Mouse (Mus musculus) heart, postnatal 10 days (tissue): Measurements from ENCODE around the gene Sipa1l1. TPM values are rescaled to one million over a fixed set of nuclear protein-coding genes. Genes with fewer than 3 reads are reported as not detected.
"Not testable (repeated sequence)": the region's sequence is repeated elsewhere in the genome, so short reads cannot be mapped to it uniquely, and the experiment has no call there.

Source experiments
- DNase-seq, 2 experiments: peaks; one replicate each; pipeline ENCODE4 v3.0.0; 2021
- intact Hi-C: fragments of 180-260 bp; cut with DNase I; formaldehyde crosslinking; loops from one replicate; pipeline ENCODE4 v1.15.1; 2025
- total RNA-seq, 2 experiments: library from RNA; stranded (reverse); gene quantifications; 2 replicates each; pipeline ENCODE4 v1.2.3; 2021

Sipa1l1 gene
- total RNA-seq, 2 experiments from 2014 or later = 19.4 to 19.9 TPM

DNA sequence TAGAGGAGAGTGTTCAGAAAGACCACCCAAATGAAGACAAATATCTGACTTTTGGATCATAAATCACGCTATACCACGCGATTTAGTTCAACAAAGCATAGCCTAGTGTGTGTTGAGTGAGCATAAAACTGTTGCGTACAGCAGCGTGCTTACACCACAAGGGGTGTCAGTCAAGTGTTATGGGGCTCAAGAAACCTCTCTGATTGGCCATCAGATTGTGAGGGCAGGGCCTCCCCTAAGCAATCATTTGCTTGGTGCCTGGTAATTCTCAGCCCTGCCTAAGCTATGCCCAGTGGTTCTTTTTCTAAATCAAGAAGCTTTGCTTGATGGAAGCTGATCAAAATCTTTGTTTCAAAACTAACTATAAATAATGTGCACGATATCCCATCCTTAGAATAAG lies 288.5 kb downstream of the Sipa1l1 start:
- intact Hi-C loops = no loop called here
- DNase-seq = no peak

DNA sequence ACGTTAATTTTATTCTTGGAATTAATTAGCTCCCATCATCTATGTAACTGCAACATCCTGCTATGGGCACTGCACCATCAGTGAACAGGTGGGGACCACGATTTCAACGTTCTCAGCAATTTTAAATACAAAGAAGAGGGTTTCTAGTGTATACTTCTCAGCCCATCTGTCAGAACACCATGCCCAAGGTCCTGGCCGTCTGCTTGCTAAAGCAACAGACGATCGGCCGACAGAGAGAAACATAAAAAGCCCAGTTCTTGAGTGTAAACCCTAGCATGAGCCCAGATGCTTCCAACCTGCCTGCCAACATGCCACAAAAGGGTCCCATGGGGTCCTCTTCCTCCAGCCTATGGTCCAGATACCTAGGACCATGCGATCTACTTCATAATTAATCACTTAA lies 288.9 kb downstream of the Sipa1l1 start:
- intact Hi-C loops = no loop called here
- no peak for DNase-seq

DNA sequence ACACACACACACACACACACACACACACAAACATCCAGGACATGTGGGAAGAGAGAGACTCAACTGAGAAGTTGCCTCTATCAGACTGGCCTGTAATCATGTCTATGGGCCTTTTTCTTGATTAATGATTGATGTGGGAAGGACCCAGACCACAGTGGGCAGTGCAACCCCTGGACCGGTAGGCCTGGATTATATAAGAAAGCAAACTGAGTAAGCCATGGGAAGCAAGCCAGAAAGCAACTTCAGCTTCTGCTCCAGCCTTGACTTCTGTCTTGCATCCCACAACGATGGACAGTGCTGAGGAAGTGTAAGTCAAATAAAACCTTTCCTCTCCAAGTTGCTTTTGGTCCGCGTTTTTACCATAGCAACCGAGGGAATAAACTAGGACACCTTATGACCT lies 298.1 kb downstream of the Sipa1l1 start:
- intact Hi-C loops = no loop called here
- no peak for DNase-seq

DNA sequence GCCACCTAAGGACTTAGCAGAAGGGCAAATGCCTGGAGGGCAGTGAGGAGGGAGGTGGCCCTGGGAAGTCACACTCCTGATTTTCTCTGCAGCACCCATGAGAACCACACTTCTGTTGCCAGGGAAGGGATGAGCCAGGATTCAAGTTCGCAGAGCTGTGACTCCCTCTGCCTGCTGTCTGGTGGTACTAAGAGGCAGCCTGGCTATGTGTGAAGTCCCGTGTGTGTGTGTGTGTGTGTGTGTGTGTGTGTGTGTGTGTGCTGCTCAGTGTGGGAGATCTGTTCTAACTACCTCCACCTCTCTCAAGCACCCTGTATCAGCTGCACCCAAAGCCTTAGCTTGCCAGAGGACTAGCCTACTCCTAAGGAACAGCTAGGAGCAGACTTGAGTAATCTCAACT lies 298.5 kb downstream of the Sipa1l1 start:
- intact Hi-C loops = no loop called here

DNA sequence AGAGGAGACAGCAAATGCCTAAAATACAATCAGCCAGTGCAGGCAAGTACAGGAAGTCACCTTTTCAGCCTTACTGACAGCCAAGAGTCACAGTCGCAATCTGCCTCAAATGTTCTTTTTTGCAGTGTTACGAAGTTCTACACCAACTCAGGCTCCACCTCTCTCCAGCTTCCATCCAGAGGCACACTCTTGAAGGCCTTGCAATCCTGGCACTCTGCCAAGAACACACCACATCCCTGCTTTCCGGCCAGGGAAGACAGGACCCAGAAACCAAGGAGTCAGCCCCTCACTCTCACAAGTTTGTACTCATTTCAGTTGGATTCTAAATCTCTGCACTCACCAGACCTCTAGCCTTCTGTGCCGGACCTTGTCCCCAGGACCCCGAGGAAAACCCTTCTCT lies 299.3 kb downstream of the Sipa1l1 start:
- intact Hi-C loops = no loop called here
- peak; percentile 54 to 75 for DNase-seq

More for the DNA sequence above, 298.5 kb downstream of the Sipa1l1 start:
- DNase-seq = peak; percentile 46 to 67

DNA sequence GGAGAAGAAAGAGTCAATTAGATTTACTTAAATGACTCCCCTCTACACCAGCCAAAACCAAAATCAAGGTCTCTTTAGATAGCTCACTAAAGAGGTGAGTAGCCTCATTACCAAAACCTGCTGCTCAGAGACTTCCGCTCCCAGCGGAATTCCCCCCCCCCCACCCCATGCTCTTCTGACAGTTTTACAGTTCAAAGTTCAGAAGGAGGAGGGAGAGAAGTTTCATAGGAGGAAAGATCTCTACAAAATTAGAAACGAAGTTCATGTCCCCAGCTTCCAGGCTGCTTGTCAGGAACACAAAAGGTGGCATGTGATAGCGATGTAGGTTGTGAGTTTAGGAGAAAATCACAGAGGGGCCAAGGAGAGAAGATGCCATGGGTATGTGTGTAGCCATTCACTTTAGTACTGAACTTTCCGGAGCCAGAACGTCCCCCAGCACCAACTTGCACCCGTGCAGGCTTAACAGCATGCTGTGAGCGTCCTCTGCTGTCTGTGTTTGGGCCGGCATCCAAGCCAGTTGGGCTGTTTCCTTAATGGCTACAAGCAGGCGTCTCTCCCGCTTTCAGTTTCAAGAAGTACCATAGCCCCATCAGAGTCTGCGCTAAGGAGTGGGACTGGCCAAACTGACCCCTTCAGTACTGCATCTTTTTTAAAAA lies 300.7 kb downstream of the Sipa1l1 start:
- intact Hi-C loops = loop anchor here (1.0 kb wide), 1 partner anchor 301 kb away; the partner anchor contains the start of gene Sipa1l1

DNA sequence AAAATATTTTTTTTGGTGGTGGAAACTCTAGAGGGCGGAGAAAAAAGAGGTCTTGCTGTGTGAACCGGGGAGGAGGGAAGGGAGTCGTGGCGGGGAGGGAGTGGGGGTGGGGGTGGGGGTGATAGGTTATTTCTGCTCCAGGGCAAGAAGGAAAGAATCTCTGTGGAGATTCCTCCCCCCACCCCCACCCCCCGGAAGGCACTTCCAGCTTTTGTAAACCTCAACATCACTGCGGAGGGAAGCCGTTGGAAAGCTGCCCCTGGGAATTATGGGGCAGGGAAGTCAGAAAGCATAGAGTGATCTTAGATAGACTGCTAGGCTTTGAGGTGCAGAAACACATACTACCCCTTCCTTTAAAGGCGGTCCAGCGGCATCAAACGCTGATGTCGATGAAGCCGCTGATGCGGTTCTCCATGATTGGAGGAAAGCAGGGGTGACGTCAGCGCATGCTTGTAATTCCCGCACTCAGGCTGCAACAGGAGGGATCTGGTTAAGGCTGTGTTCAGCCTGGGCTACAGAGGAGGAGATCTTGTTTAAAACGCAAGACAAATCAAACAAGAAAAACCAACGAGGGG lies 301.3 kb downstream of the Sipa1l1 start:
- DNase-seq = peak; percentile 83 to 86
- intact Hi-C loops = loop anchor here (1.0 kb wide), 1 partner anchor 301 kb away; the partner anchor contains the start of gene Sipa1l1

More for the DNA sequence above, 300.7 kb downstream of the Sipa1l1 start:
- peak; percentile 93 to 94 for DNase-seq

DNA sequence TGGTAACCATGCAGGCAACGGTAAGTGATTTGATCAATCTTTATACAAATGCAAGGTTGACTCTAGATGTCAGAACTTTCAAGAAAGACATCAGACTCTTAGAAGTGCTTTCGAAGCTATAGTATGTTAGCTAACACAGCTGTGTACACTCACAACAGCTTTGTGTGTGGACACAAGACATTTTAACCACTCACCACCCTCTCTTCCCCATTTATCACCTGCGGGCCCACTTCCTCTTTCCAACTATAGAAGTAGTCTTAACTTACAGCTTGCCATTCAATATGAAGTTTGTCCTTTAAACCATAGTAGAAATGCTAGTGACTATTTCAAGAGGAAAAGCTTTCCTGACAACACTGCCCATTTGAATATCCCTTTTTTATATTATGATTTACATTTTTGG lies 303.7 kb downstream of the Sipa1l1 start:
- no peak for DNase-seq
- intact Hi-C loops = no loop called here

DNA sequence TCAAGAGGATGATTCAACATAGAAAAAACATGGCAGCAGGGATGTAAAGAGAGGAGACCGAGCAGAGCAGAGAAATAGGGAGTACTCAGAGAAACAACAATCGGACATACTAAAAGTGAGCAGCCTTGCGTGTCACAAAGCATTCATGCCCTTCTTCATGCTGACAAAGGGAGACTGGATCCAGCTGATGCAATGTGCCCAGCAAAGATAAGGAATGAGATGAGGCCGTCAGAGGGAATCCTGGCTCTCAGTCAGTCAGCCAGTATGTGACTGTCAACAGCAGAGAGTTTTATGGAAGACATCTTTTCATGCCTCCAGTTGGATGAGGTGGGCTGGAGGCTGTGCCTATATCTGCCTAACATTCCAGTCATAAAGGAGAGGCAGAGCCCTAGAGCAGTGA lies 304.1 kb downstream of the Sipa1l1 start:
- intact Hi-C loops = no loop called here

DNA sequence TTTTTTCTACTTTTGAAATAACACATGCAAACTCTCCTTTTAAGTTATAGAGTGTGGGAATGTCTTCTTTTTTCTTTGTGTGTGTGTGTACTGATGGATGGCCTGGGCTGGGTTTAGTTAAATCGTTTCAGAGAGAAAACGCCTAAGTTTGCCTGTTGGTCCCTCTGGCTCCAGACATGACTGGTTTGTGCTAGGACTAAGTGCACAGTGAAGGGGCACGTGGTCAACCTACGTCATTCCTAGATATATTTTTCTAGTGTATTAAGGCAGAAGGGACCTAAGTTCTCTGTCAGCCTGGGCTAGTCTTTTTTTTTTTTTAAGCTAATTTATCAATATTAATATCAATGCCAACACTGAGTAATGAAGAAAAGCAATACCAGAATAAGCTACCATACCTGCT lies 305.3 kb downstream of the Sipa1l1 start:
- intact Hi-C loops = no loop called here
- DNase-seq = no peak

More for the DNA sequence above, 304.1 kb downstream of the Sipa1l1 start:
- no peak for DNase-seq

DNA sequence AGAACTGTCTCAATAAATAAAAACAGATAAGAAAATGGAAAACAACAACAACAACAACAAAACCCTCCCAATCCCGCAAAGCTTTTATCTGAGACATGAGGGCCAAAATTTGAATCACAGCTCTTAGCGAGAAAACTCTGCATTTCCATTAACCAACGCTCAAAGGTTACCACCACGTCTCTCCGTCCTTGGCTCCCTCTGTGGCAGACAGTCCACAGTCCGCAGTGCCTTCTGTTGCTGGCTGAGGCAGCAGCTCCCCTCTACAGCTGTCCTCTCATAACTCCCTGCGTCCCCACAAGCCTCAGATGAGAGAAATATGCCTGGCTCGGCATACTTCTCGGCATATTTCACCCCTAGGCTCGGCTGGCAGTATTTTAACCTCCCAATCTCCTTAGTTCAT lies 306.9 kb downstream of the Sipa1l1 start:
- intact Hi-C loops = no loop called here
- no peak for DNase-seq

DNA sequence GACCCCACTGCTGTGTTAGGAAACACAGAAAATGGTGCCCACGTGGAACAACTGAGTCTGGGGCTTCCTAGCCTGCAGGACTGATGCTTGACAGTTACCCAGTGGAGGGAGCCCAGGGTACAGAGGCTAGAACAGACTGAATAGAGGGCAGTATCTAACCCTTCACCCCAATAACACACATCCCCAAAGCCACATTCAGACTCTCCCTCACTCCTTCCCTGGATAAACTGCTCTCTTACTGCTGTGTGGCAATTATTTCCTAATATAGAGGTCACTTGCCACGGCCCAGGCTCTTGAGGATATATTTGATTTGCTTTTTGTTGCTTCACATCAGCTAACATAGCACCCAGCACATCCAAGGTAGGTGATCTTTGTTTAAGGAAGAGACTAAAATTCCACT lies 307.5 kb downstream of the Sipa1l1 start:
- intact Hi-C loops = no loop called here
- DNase-seq = no peak

DNA sequence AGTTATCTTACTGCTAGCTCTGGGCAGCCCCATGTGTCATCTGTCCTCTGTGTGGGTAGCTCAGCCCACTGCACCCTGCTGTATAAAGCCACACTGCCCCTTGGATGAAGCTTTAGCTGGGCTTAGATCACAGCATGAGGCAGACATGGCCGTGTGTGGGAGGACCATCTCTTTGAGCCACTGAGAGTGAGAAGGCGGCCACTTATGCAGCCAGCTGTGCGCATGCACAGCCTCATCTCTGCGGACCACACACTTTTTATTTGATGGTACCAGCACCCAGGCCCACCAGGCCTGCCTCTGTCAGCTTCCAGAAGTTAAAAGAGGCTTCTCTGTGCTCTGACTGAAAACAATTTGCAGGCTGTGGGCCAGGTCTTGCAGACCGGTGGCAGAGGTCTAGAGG lies 308.7 kb downstream of the Sipa1l1 start:
- intact Hi-C loops = no loop called here
- no peak for DNase-seq

DNA sequence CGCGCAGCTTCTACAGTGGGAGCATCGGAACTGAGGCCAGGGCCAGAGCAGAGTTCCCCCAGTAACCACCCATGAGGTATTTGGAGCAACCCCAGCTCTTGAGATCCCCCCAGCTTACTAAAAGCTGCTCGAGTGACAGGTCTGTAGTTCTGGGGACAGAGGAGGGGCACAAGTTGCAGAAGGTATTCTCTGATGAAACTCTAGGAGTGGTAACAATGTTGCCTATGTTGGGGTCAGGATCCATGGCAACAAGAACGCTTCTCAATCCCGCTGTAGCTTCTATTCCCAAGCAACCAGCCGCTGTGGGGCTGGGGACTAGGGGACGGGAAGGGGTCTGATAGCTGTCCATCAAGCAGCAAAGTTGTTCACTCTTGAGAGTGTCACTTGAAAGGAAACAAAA lies 309.1 kb downstream of the Sipa1l1 start:
- intact Hi-C loops = no loop called here
- DNase-seq = no peak

DNA sequence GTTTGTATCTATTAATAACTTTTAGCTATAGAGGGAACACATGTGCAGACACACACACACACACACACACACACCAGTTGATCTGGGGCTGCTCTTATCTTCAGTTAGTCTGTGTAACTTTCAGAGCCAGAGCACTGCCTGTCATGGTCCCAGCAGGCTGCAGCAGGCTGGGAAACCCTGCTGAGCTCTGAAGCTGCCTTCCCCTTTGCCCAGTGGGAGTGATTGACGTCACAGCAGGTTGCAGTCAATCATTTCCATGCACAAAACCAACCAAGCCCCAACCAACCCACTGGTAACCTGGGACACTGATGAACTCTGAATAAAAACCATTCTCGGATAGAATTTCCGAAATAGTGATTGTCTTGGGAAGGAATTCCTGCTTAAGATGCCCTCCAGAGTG lies 310.3 kb downstream of the Sipa1l1 start:
- peak in 1 of 2 experiments; percentile 12 for DNase-seq
- intact Hi-C loops = no loop called here

DNA sequence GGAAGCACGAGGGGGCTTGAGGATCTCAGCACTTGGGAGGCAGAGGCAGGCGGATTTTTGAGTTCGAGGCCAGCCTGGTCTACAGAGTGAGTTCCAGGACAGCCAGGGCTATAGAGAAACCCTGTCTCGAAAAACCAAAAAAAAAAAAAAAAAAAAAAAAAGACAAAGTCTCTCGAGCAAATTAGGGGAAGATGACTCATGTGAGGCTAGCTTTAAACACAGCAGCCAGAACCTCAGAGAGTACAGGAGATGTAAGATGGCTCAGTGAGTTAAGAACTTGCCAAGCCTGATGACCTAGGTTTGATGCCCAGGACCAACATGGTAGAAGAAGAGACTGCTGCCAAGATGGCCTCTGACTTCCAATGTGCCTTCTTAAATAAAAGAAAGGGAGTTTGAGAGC lies 311.3 kb downstream of the Sipa1l1 start:
- intact Hi-C loops, DNase-seq: not testable (repeated sequence)

DNA sequence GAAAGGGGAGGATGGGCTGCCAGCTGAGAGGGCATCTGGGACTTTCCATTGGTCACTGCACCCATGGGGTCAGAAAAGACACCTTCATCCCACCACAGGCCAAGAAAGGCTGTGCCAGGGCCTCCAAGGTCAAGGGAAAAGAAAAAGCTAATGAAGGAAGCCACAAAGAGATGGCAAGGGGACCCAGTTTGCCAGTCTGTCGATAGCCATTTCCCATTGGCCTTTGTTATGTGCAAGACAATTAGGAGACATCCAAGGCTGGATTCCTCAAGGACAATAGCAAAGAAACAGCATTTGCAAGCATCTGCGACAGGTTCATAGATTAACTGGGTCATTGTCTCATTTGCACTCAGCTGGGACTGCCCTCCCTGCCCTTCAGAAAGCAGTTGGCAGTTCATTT lies 316.3 kb downstream of the Sipa1l1 start:
- DNase-seq = no peak
- intact Hi-C loops = no loop called here

DNA sequence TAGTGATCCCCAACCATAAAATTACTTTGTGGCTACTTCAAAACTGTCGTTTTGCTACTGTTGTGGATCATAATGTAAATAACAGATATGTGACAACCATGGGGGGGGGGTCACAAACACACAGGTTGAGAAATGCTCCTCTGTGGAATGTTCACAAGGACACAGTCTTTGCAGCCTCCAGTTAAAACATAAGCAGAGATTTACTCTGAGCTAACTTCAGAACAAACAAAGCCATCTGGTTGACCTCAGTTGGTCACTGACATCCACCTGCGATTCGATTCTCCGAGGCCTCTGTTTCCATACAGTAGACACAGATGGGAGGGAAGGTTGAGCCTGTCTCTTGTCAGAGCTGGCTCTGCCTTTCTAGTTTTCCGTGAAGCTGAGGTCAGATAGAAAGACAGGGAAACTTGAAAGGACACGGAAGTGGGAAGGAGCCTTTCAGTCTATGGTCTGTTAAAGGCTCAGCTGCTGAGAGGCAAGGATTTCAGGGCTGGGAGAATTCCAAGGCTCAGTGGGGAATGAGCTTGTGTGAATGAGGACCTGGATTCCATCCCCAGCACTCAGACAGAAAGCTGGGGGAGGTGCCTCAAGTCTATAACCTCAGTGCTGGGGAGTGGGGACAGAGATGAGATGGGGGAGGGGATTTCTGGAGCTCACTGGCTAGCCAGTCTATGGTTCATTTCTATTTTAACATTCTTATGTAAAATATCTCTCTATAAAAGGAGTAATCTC lies 317.9 kb downstream of the Sipa1l1 start:
- intact Hi-C loops = no loop called here
- no peak for DNase-seq

DNA sequence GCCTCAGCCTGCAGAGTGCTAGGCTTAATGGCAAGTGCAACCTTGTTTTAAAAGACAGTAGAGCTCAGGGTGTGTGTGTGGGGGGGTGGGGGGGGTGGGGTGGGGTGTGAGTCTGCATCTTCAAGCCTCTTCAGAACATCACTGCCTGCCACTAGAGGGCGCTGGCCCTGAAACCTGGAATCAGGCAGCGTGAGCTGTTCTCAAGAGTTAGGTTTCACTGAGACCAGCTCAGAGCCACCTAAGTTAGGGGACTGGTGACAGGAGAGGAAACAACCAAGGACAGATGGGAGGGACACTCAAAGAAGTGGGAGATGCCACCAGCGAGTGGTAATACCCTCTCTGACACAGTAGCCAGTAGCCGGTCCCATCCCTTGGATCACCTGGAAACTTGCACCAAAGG lies 320.0 kb downstream of the Sipa1l1 start:
- DNase-seq = peak in 1 of 2 experiments; percentile 63
- intact Hi-C loops = no loop called here

DNA sequence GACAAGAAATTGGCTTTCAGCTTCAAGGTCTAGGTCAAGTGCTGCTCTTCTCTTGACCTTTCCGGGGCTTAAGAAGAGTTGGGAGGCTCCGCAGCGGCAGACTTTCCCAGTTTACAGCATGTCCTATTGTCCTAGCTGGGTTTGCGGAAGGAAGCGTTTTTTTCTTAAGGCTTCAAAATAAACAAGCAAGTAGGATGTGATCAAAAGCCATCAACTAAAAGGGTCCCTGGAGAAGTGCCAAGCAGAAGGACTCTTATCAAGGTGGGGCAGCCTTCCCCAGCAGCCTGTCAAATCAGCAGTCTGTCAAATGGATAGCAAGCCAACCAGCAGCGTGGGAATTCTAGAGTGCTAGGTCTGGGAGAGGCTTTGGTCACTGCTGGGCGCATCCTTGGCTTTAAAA lies 320.5 kb downstream of the Sipa1l1 start:
- intact Hi-C loops = loop anchor here (10.0 kb wide), 1 partner anchor 125 kb away; no protein-coding TSS in a partner anchor
- peak; percentile 38 to 47 for DNase-seq

DNA sequence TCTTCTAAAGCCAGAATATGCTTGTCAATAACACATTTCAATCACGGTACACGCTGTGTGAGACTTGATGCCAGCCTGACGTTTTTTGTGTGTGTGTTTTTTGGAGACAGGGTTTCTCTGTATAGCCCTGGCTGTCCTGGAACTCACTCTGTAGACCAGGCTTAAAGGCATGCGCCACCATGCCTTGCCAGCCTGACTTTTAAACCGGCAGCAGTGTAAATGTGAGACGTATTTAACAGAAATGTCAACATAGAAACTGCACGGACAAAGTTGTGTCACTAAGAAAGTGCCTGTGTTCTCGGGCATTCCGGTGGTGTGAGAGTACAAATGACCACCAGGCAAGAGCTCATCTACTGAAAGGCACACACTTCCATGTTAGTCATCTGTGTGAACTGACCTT lies 323.3 kb downstream of the Sipa1l1 start:
- no peak for DNase-seq
- intact Hi-C loops = loop anchor here (10.0 kb wide), 1 partner anchor 122 kb away; no protein-coding TSS in a partner anchor

DNA sequence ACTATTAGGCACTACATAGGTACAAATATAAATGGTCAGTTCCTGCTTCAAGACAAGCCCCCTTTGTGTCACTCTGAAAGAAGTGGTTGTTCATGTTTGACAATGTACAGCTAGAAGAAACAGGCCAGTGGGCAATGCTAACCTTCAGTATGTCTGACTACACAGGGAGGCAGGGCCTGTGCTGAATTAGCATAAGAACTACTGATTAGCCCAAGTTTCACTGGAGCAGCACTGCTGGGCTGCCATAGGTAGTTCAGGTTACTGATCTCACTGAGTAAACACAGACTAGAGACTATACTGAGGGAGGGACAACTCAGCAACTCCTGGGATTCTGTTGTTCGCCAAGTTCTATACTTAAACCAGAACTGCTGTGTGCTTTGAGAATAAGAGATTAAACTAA lies 324.1 kb downstream of the Sipa1l1 start:
- not testable (repeated sequence) for DNase-seq
- intact Hi-C loops = loop anchor here (10.0 kb wide), 1 partner anchor 122 kb away; no protein-coding TSS in a partner anchor
